Mouse (Mus musculus) c-Kit-negative CD71-positive TER-119-positive erythroid progenitor cells, embryonic 14.5 days (primary cell): ENCODE measurements around the gene 1700011L22Rik.

Experiments used
- DNase-seq: peaks from one replicate; pipeline ENCODE4 v3.0.0-alpha.2; 2013; ENCODE audit warnings: low read depth, low spot score

The 1700011L22Rik gene

DNA sequence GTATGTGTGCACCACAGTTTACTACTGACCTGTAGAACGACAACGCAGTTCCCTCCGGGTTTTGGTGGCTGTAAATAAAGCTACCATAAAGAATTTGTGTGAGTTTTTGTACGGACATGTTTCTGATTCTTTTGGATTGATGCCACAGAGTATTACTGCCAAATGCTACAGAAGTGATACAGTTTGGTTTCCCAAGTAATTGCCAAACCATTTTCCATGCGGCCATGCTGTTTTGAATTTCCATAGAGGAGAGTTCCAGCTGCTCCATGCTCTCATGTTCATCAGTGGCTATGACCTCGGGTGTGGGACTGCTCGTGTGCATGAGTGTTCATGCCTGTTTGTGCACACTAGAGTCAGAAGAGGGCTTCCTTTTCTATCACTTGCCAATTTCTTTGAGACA, 8.4 kb downstream of the 1700011L22Rik start:
- no peak for DNase-seq

DNA sequence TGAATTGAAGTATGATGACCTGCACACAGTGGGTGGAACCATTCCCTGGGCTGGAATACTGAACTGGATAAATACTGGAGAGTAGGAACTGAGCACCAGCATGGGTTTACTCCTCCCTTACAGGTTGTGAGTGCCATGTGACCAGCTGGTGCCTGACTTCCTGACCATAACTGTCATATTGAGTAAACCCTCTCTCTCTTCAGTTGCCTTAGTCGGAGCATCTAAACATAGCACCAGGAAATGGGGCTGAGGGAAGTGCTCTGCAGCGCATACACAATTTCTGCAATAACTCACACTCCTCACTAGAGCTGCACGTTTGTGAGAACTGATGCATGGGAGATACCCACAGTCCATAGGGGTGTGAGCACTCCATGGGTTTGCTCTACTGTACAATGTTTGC, 9.1 kb downstream of the 1700011L22Rik start:
- no peak for DNase-seq

DNA sequence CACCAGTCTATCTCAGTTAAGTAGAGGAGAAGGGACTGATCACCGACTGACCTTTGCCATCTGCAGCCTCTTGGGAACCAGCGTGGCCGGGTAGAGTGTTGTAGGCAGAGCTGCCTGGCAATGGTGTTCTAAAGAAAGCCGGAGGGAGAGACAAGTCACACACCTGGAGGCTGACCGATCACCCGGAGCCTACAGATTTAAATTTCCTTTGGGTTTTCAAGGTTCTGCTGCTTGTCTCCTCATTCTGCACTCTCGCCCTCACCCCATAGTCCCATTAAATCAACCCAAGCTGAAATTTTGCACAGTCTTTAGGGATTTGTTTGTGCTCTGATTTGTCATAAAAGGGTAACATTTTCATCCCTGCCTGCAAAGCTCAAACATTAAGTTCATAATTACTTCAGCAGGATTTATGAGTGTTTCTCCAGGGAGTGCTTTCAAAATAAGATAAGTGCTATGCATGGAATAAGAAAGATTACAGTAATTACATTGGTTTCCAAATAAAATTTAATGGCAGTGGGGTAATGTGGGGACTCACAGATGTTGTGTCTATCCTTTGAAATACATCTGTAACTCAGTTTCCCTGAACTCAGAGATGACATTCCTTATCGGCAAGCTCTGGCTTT, 19.0 kb downstream of the 1700011L22Rik start:
- no peak for DNase-seq

DNA sequence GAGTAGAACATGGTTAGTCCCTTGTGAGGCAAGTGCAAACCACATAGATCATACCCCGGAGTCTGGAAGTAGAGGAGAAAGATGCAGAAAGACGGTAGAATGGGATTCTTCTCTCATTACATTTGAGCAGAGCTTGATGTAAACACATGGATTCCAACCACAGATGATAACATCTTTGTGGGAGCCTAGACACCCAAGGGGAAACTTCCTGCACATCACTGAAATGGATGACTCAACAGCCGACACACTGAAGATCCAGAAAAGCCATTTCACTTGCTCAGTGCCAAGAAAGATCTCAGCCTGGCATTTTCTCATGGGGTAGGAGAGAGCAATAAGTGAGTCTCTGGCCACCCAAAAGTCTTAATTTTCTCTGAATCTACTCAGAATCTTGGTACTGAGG, 20.5 kb downstream of the 1700011L22Rik start:
- no peak for DNase-seq

DNA sequence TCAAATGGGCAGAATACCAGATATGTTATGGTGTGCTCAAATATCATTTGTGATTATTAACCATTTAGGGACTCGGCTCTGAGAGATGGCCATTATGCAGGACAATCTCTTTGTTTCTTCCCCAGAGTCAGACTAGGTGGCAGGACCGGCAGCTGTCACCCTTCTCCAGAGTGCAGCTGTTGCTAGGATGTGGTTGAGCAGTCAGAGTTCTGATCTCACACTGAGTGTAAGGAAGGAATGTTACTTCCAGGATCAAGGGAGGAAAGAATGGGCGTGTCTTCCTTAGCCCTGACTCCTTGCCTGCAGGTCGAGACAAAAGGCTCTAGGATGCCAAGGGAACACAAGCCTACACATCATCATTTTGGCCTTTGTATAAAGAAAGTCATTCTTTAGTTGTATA, 21.2 kb downstream of the 1700011L22Rik start:
- DNase-seq: no peak

DNA sequence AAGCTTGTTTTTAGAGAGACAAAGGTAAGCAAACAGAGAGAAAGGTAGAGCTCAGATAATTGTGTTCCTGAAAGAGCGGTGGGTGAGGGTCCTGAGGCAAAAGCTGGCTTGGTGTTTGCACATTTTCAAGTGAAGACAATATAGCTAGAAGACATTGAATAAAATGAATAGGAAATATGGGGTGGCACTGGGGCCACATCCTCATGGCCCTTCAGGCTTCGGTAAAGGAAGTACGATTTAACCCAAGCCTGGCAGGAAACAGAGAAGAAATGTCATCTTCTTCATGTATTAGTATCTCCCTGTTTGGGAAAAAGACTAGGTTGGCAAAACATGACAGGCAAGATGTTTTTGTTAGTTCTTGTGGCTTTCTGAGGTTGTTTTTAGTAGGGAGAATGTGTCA, 22.3 kb downstream of the 1700011L22Rik start:
- DNase-seq: no peak

DNA sequence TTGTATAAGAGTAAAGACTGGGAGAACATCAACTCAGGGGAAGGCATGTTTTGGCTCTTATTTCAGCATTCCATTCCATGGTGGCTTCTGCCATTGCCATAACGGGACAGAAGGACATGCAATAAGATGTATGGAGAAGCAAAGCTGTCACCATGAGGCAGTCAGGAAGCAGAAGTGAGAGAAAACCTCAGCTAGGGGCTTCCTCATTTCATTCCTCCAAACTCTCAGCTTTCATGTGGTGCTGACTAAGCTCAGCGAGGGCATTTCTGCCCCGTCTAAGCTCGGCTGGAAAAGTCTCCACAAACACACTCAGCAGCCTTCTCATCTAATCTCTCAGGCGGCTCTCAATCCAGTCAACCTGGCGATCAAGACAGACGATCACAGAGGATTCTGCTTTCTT, 22.8 kb downstream of the 1700011L22Rik start:
- no peak for DNase-seq

DNA sequence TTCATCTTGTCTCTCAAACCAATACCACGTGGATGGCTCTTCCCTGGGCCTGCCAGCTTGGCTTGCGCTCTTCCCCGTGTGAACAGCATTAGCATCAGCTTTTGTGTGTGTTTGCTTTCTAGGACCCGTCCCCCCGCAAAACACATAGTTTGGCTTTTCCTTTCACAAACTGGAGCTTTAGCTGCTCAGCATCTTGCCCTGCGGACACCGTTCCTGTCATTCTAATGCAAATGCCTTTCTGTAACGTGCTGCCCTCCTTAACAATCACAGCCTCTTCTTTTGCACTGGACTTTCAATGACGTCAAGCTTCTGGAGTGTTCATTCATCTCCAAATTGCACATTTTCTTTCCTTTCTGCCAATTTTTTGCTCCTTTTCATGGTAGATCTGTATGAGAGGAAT, 24.0 kb downstream of the 1700011L22Rik start:
- no peak for DNase-seq

DNA sequence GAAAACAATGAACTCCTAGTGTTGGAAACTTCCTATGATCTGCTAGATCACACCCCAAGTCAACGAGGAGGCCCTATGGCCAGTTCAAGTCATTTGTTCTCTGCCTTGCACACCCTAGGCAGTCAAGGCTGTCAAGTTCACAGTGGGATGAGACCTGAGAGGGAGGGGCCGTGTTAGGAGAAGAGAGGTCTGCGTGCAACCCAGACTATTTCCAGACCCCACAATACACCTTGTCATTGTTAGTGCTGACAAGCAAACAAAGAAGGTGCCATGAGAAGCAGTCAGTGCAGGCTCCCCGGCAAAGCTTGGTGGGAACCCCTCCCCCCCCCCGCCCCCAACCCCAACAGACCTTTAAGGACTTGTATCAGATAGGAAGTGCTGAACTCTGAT, 25.6 kb downstream of the 1700011L22Rik start:
- DNase-seq: no peak

DNA sequence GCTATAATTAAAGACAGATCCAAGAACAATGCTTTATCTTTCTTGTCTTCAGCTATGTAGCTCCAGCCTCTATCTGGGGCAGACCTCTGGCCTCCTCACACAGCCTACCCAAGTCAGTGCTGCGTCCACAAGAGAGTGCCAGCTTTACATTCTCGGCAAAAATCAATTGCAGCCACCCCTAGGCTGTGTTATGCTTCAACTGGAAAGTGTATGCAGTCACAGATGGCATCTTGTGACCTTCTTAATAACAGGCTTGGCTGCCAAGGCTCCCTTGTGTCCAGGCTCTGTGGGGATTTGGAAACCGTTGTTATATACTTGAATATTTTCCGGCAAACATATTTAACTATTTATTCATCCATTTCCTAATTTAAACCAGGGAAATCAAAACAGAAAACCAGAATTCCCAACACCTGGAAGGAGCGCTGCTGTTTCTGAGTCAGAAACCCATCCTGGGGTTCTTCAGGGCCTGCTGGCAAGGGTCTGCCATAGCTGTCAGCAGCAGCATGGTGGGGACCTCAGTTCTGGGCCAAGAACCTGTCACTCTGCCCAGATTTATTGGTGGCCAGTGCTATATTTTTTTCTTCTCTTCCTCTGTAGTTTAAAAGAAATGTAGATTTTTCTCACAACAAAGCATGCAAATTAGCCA, 26.1 kb downstream of the 1700011L22Rik start:
- DNase-seq: no peak

DNA sequence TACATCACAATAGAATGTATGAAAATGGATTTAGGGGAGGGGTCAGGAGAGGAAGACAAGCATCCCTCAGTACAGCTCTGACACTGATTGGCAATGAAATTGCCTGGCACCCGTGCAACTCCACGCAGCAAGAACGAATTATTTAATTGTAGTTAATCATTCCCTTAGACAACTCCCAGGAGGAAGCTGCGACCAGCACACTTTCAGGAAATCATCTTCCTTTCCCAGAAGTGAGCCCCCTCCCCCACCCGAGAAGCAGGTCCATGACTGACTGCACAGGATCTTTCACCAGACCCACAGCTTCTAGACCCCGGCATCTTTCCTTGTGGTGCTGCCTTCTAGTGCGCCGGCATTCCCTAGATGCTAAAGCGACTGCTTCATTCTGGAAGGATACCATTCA, 36.7 kb downstream of the 1700011L22Rik start:
- DNase-seq: no peak

DNA sequence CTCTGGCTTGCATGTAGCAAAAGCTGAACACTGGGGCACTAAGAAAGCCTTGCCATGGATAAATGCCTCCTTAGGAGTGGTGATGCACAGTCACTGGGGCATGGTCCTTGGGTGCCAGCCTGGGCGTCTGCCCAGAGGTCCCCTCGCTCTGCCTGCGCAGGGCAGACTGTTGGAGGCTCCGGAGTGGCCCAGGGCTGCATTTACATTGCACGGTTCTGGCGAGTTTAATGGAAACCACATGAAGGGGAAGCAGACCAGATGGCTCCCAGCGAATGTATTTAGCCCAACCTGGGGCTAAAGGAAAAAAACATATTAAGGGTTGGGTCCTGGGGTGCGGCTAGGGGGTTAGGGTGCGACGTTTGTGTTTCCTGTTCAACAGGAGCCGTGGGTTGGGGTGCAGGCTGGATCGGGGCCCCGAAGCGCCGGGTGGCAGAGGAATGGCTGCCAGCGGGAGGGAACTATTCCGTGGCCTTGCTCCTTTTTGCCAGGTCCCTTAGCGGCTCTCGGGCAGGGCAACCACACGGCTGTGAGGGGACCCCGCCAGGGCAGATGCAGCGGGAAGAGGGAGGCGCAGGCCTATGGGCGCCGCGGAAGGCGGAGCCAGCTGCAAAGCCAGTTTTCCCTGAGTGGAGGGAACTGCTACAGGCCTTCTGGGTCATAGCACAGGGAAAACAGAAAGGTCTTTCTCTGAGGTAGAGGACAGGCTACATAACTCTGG, 38.6 kb downstream of the 1700011L22Rik start:
- DNase-seq: no peak

DNA sequence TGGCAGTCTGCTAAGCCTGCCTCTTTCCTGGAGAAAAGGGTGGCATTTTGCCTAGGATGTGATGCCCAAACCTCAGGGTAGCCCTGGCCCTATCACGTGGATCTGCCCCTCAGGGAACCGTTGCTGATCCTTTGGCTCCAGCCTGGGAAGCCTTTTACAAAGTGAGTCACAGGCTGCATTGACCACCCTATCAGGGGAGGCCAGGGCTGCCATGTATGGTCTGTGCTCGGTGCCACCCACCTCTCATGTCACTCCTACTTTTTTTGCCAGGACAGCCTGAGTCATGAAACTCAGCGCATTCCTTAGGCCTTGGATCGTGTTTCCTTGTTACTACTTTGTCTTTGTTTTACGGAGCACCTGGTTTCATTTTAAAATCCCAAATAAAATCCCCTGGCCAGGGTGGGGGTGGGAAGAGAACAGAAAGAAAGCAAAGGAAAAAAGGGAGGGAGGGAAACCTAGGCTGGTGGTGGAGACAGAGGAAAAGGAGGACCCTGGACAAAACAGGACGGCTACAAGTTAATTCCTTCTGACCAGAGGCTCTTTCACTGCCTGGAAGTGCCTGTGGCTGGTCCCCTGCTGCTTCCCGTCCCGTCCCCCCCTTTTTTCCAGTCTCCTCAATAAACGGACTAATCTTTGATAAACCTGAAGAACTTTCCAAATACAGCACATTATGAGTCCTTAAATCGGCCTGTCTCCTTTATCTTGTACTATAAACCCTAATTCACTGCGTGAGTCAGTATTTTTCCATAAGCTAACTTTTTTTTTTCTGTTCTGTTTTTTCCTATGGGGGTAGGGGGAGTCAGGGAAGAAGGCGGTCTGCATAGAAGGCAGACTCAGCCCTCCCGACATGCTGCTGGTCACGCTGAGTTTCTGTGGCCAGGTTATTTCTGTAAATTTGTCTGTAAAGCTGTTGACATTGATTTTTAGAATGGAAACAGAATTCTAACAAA, 39.4 kb downstream of the 1700011L22Rik start:
- DNase-seq: no peak

DNA sequence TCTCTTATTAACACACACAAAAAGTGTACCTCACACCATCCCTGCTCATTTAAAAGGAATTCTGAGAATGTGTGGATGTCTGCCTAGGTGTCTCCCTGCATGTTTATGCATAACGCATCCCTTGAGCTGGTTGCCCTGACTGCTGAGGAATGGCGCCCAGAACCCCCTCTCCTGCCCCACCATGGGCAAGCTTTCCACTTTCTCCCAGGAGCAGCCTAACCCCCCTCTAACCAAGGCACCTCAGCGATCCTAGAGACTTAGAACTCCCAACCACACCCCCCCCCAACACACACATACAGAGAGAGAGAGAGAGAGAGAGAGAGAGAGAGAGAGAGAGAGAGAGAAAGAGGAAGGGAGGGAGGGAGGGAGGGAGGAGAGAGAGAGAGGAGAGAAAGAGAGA, 40.2 kb downstream of the 1700011L22Rik start:
- DNase-seq: no peak

DNA sequence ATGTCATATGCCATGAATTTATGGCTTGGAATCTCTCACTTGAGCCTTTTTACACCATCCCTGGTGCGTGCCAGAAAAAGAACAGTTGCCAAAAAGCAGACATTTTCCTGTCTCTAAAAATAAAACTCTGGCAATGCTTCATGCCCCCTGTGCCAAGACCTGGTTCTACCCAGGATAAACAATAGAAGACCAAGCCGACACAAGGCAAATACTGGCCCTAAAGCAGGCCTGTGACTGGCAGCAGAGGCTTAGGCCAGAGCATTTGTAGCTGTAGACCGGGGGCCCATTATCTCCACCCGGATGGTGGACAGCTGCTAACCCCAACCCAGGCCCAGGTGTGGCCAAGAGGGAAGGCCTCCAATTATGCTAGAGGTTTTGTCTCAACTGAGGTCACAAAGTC, 41.5 kb downstream of the 1700011L22Rik start:
- no peak for DNase-seq

DNA sequence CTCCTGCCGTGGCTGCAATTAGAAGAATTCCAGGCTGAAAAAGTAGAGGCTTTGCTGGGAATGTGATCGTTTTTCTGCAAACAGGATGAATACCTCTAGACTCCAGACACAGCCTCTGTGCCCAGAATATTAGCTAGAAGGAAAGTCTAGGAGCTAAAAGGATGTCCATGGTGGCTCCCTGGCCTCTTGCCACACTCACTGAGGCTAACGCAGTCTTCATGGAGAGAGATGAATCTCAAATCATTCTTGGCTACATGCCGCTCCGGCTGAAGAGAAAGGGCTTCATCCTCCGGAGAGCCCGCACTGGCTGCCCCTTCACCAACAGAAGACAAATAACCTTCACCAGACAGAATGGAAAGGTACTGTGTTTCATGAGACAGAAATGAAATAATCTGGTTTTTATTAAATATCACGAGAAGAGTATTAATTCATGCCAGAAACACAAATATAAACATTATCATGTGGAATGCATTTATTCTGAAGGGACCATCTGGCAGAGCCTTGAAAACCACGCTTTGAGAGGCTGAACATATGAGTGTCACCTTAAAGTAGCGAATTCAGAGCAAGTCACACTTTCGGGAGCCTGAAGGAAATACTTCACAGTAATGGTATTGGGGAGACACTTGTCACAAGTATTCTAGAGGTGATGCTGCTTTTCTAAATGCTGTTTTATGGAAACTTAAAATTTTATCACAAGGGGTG, 46.8 kb downstream of the 1700011L22Rik start:
- no peak for DNase-seq

DNA sequence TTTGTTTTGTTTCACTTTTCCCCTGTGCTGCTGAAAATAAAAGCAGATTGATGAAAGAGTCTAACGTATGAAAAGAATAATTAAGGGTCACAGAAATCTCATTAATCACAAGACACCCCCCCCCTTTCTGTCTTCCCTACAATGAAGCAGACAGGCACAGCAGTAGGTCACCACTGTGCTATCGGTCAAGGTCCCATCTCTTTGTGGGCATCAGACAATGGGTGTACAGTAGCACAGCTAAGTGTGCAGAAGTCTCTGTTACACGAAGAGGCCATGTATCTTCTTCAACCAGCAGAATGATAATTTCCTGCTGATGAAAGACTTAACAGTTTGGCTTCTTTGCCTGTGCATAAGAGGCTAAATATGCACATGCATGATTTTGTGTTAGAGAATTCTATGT, 49.7 kb downstream of the 1700011L22Rik start:
- DNase-seq: no peak

DNA sequence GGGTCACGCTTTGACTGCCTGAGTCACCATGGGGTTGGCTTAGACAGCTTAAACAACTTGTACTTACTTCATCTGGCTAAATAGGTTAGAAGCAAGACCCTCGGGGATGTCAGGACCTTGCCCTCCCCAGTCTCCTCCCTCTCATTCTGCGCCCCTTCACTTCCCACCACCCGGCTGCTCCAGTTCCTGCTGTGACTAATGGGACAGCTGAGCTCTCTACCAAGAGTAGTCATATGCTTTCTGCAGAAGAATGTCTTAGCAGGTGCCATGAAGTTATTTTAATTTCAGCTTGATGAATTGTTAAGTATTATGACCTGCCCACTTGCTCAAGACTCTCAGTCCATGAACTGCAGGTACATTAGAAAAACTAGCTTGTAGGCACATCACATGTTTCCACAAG, 51.9 kb downstream of the 1700011L22Rik start:
- no peak for DNase-seq

DNA sequence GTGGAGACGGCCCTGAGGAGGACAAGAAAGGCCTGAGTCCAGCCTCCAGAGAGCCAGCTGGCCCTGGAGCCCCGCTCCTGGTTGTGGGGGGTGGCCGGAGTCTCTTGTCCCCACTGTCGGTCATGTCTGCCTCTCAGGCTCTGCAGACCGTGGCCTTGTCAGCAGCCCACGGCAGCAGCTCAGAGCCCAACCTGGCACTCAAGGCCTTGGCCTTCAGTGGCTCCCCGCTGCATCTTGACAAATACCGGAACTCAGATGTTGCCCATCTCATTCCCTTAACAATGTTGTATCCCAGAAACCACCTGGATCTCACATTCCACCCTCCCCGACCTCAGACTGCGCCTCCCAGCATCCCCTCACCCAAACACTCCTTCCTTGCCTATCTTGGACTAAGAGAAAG, 58.3 kb downstream of the 1700011L22Rik start:
- no peak for DNase-seq

DNA sequence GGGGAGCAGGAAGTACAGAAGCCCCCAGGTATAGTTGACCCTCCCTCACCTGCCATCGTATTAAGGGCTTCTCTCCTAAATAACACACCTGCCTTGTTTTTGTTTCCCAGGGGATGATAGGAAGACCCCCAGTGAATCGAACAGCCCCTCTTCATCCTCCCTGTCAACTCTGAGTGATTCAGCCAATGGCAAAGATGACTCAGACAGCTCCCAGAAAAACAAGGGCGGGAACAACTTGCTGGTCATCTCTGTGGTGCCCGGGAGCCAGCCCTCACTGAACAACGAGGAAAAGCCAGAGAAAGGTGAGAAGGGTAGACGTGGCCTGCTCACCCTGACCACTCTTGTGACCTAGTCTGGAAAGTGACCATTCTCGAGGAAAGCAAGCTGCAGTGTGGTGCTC, 62.9 kb downstream of the 1700011L22Rik start:
- DNase-seq: no peak

DNA sequence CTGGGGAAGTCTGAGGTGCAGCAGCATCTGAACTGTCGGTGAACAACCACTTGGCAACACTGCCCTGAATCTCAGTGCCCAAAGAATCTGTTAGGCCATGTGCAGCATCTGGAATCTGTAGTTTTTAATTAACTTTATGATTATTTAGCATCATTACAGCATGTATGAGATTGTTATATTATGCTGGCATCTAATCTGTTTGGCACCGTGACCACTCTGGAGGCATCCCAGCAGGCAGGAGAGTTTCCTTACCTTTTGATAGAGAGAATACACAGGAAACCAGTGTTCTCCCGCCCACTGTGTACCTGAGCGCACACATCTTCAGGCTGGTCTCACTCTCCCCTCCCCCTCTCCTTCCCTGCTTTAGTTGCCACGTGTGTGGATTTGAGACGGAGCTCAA, 68.7 kb downstream of the 1700011L22Rik start:
- DNase-seq: no peak
